Mouse (Mus musculus) MEL-GATA-1-ER (cell line): ENCODE measurements around the gene Chrm5.

Experiments used
- DNase-seq: peaks from one replicate; pipeline ENCODE4 v3.0.0-alpha.2; 2012; ENCODE audit warnings: low read depth; ENCODE audit errors: extremely low read depth

Gene Chrm5

DNA sequence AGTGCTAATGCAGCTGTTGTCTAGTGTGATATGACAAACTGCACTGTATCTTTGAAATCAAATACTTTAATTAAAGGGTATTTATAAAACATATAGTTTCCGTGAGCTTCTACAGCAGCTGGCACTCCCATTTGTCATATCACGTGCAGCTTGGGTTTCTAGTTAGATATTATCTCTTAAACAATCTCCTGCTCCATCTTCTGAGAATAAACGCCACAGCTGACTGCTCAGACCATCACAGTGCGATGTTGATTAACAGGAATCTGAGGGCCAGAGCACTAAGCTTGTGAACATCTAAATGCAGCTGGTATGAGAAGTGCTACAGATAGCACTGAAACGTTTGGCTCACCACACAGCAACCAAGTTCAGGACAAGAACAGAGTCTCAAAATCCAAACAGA, 50.2 kb downstream of the Chrm5 start:
- no peak for DNase-seq

- no peak for DNase-seq
These were observed 50.9 kb downstream of the Chrm5 start for GRCm38 (mm10) chr2:112429665-112430064.
